Mouse (Mus musculus) skeletal muscle tissue, adult 2 months (tissue): ENCODE measurements at regions not wholly inside any gene's neighbourhood (a gene's known extent, or its start where the extent isn't known, plus 50 kb on each side); places are given as distances from the start of the nearest gene placed in this dataset.
A peak's percentile ranks its signal among the peaks of the same experiment; 100 is the strongest.

ENCODE experiments used
- DNase-seq: peaks from one replicate; pipeline ENCODE4 v3.0.0-alpha.2; 2012; ENCODE audit warnings: low read depth, low spot score

GRCm38 (mm10) chr13:112000696-112001095 is 191.9 kb upstream of the Map3k1 start:
- DNase-seq, result no peak

DNA sequence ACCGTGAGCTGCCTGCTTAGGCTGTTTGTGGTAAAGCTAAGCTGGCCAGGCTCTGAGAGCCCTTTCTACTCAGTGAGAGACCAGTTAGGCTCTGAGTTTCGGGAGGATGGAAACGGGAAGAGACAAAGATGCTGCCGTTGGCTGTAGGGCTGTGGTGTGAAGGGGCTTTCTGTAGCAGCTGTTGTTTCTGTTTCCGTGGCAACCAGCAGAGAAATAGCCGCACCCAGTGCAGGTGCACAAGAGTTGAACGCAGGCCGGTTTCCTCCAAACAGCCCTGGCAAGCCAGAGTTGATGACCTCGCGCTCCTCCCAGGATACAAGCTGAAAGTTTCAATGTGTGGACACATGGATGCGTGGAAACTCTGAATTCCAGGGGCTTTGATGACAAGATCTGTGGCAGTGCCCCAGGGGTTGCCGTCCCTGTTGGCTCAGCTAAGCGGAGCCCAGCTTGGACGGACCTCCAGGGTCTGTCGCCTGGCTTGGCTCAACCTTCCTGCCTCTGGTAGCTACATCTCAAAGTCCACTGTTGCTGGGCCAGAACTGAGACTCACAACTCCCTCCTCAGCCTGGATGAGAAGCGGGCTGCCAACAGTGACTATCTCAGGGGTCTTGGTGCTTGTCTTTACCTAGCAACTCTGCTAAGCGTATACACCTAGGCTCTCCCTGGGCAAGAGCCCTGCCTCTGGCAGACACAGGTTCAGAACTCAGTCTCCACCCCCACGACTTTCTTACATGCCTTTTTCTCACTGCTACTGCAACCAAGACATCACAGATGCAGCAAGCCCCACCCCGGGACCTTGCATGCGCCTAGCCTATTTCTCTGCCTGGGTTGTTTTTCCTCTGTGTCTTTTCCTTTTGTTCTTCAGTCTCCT is 192.6 kb upstream of the Map3k1 start:
- DNase-seq, result peak; percentile 78

GRCm38 (mm10) chr13:112002661-112003347 is 194.0 kb upstream of the Map3k1 start:
- DNase-seq, result peak; percentile 32

GRCm38 (mm10) chr13:112003445-112003844 is 194.7 kb upstream of the Map3k1 start:
- DNase-seq, result no peak

GRCm38 (mm10) chr13:112004126-112004525 is 195.3 kb upstream of the Map3k1 start:
- no peak for DNase-seq

GRCm38 (mm10) chr13:112005421-112005820 is 196.6 kb upstream of the Map3k1 start:
- no peak for DNase-seq

DNA sequence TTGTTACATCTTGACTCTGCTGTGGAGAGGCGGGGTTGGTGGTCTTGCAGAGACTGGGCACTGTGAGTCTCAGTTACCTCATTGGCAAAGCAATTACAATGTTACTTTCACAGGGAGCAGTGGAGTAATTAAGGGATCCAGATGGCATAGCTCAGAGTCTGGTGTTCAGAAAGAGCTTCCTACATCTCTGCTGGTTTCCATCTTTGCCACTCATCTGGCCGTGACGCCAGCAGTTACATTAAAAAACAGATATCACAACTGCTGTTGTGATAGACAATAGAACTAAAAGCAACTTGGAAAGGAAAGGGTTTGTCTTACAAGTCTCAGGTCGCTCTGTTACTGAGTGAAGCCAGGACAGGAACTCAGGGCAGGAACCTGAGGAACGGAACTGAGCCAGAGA is 200.0 kb upstream of the Map3k1 start:
- DNase-seq, result no peak

DNA sequence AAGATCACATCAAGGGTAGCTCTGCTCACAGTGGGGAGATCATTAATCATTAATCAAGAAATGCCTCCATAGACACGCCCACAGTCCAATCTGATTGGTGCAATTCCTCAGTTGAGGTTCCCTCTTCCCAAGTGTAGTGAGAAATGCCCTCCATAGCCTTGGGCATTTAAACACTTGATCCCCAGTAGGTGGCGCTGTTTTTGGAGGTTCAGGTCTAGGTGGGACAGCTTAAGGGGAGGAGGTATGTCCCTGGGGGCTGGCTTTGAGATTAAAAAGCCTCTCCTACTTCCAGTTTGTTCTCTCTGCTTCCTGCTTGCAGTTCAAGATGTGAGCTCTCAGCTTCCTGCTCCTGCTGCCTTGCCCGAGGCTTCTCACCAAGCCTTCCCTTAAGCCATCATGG is 200.5 kb upstream of the Map3k1 start:
- no peak for DNase-seq

DNA sequence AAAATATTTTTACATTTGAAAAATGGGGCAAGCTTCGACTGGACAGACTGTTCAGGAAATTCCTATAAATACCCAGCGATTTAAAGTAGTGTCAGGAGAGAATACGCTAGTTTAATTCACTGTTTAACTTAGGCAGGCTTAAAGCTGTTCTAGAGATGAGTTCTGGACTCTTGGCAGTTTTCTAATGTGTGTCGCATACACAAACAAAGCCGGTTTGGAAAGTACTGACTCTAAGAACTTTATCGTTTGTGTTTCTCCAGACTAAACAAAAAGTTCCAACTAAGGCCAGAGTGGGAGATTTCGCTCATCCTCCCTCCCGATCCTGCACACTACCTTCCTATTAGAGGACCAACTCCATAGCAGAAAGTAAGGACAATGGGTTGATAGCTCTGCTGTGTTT is 201.7 kb upstream of the Map3k1 start:
- no peak for DNase-seq

GRCm38 (mm10) chr13:112012640-112013039 is 203.8 kb upstream of the Map3k1 start:
- no peak for DNase-seq

DNA sequence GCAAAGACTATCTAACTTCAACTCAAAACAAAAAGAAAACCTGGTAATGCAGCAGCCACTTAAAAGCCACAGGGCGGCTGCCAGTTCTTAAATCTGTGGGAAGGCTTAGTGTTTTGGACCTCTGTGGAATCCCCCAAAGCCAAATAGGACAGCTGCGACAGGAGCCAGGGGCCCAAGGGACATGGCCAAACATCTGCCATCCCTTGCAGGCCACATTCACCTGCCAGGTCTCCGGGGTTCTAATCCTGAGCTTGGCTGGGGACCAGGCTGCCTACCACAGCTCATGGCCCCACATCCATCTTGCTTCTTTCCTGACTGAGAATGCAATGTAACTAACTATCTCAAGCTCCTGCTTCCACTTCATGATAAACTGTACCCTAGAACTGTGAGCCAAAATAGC is 206.3 kb upstream of the Map3k1 start:
- DNase-seq, result no peak

GRCm38 (mm10) chr13:112016280-112016679 is 207.5 kb upstream of the Map3k1 start:
- no peak for DNase-seq

- DNase-seq, result no peak
These were observed 209.9 kb upstream of the Map3k1 start for GRCm38 (mm10) chr13:112018497-112019281.

- DNase-seq, result no peak
These were observed 210.8 kb upstream of the Map3k1 start for GRCm38 (mm10) chr13:112019575-112019974.

GRCm38 (mm10) chr13:112023171-112023570 is 214.4 kb upstream of the Map3k1 start:
- peak; percentile 12 for DNase-seq

DNA sequence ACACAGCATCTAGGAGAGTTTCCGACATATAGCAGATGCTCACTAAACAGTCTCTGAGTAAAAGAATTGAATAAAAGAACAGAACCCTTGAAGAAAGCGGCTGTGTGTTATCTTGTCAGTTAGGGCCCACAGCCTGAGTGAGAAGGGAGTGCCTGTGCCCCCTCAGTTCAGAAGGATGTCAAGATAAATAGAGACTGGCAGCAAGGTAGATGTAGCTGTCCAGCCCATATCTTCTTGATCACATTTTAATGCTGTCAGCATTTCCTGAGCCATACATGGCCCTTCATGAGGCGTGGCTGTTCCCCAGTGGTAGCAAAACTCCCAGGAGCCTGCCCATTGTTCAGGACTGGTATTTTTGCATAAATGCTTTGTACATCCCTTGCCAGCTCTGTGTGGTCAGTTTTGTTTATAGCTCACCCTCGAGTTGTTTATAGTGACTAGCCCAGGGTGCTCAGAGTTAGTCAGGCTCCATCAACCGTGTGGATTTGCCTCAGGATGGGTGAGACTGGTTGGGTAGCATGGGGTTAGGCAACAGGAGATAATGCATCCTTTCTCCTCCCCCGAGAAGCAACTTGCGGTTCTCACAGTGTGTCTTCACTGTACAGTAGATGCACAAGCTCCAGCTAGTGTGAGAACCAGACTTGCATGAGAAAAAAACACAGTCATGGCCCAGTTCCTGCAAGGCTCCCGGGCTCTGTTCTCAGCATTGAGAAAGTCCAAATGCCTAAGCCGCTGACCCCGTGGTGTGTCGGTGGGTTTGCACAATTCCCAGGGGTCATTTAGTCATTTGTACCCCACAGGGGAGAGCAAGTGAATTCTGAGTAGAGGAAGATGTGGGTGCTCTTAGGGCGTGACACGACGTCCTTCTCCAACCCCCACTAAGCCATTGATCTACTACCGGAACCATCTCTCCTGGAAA is 216.1 kb upstream of the Map3k1 start:
- DNase-seq, result peak; percentile 7

DNA sequence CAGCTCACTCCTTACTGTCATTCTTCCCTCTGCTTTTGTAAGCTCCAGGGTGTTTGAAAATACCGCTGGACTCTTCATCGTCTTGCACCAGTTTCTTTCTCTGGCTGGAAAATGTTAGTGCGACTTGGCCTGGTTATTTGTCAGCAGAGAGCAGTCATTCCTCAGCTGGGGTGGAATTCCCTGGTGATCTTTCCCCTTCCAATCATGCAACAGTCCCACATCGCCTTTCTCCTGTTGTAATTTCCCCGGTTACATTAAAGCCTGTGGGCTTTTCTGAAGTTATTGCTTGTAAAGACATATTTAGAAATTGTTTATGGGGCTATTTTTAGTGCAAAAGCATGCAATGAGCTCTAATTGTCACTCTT is 216.8 kb upstream of the Map3k1 start:
- DNase-seq, result peak; percentile 34

GRCm38 (mm10) chr13:112027736-112028135 is 218.9 kb upstream of the Map3k1 start:
- no peak for DNase-seq

DNA sequence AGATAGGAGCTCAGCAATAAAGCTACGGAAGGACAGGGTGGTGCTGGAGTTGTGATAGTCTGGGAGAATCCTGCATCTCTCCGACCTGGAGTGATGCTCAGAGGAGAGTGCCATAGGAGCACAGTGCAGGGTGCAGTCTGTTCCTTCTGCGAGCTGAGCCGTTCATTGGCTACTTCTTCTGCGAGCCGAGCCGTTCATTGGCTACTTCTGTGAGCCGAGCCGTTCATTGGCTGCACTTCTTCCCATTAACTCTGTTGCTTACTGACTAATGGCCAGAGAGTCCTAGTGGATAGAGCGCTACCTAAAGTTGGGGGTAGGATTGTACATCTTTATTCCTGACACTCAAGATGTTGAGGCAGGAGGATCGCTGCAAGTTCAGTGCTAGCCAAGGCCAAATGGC is 222.3 kb upstream of the Map3k1 start:
- no peak for DNase-seq

DNA sequence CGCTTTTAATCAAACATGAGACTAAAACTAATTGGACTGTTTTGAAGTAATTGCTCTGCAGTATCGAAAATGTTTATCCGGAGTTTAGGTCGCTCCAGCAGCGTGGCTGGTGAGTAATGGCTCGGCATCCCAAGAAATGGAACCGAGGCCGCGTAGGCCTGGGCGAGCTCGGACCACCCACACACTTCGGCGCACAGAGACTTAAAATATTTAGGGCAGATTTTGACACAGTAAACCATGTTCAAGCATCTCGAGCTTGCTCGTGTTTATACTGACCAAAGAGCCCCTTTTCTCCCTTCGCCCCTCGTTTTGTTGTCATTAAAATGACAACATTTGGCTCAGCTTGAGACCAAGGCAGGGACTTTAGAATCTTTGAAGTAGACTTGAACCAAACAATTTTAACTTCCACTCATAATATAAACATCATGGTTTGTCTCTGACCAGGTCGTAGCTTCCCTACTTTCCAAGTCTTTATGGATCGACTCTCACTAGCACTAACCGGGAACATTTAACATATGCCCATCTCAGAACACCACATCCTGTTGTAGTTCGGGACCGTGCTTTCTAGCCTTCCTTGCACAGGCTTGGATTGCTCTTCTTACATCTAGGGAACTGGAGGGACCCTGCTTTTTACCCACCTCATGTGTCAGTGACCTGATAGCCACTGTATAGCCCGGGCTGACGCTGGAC is 223.0 kb upstream of the Map3k1 start:
- no peak for DNase-seq
